Mouse (Mus musculus): Measurements from ENCODE around the gene Trpm4.

- TF ChIP-seq MEF2A (IDR thresholded peaks at IDR 0.05; ENCODE audit: borderline replicate concordance, low read depth, low read length) = no peak
- TF ChIP-seq POLR2A (IDR thresholded peaks at IDR 0.05; ENCODE audit: low read depth, low read length) = no peak
Observed at GRCm38 (mm10) chr7:45362801-45363200, 29.2 kb upstream of the Trpm4 start.
